Mouse (Mus musculus) embryonic fibroblast, embryonic 13.5 days (primary cell): ENCODE measurements around the gene Rassf3.

ENCODE experiments used
- CTCF ChIP-seq: IDR thresholded peaks from 2 replicates; pipeline ENCODE4 v1.5.1; 2011; ENCODE audit warnings: mild to moderate bottlenecking, control low read depth, low read length, moderate library complexity, borderline replicate concordance; ENCODE audit not compliant: insufficient read depth
- POLR2A ChIP-seq: IDR thresholded peaks from 2 replicates; pipeline ENCODE4 v1.6.1; 2011; ENCODE audit warnings: low read depth, mild to moderate bottlenecking, control low read depth, low read length, moderate library complexity

- TF ChIP-seq CTCF (no peak), POLR2A (no peak)
Measured at GRCm38 (mm10) chr10:121519710-121520109, 43.6 kb upstream of the Rassf3 start.
